Mouse (Mus musculus) heart, adult 2 months (tissue): ENCODE results near the gene Dock1. TPM values are rescaled to one million over a fixed set of nuclear protein-coding genes. Genes with fewer than 3 reads are reported as not detected.

Experiments used
- DNase-seq, 2 experiments: peaks; one replicate each; pipeline ENCODE4 v3.0.0; 2021
- H3K27ac ChIP-seq: fragments of 200-600 bp; 2 replicates; pipeline ENCODE4 v1.8.1; 2022
- H3K27me3 ChIP-seq: fragments of 200-500 bp; 2 replicates; pipeline ENCODE4 v1.6.1; 2012; ENCODE audit warnings: mild to moderate bottlenecking, low read length, inconsistent platforms, mixed read lengths; ENCODE audit not compliant: control insufficient read depth, insufficient read depth
- H3K36me3 ChIP-seq: fragments of 200-500 bp; 2 replicates; pipeline ENCODE4 v1.6.1; 2012; ENCODE audit warnings: low read length, inconsistent platforms; ENCODE audit not compliant: control insufficient read depth, insufficient read depth
- H3K4me1 ChIP-seq: fragments of 200-500 bp; 2 replicates; pipeline ENCODE4 v1.6.1; 2011; ENCODE audit warnings: low read length; ENCODE audit not compliant: control insufficient read depth, insufficient read depth
- H3K4me3 ChIP-seq: fragments of 200-600 bp; 2 replicates; pipeline ENCODE4 v1.8.1; 2022
- H3K79me2 ChIP-seq: fragments of 200-500 bp; replicated peaks from 2 replicates; pipeline ENCODE4 v1.6.1; 2012; ENCODE audit warnings: mild to moderate bottlenecking, inconsistent platforms, low read length, moderate library complexity, mixed read lengths; ENCODE audit not compliant: control insufficient read depth, insufficient read depth
- H3K9ac ChIP-seq: fragments of 200-500 bp; 2 replicates; pipeline ENCODE4 v1.6.1; 2012; ENCODE audit warnings: low read depth, mild to moderate bottlenecking, control low read depth, inconsistent platforms, low read length, mixed read lengths
- CTCF ChIP-seq: fragments of 200-600 bp; IDR thresholded peaks from 2 replicates; pipeline ENCODE4 v1.8.1; 2022; ENCODE audit warnings: antibody characterized with exemption, mild to moderate bottlenecking, moderate library complexity
- EP300 ChIP-seq: fragments of 200-500 bp; IDR thresholded peaks from 2 replicates; pipeline ENCODE4 v1.6.1; 2011; ENCODE audit warnings: low read depth, low read length, control low read depth; ENCODE audit not compliant: insufficient read depth
- POLR2A ChIP-seq: fragments of 200-500 bp; IDR thresholded peaks from 2 replicates; pipeline ENCODE4 v1.6.1; 2011; ENCODE audit warnings: mild to moderate bottlenecking, low read depth, low read length, control low read depth; ENCODE audit not compliant: insufficient read depth
- WGBS: fragments of 180-500 bp; shearing (Covaris S2); methylation state at CpG from one replicate; pipeline ENCODE4 v1.1.7; 2018; 5-methylcytosine and 5-hydroxymethylcytosine counted together
- intact Hi-C: fragments of 180-260 bp; cut with DNase I; formaldehyde crosslinking; loops from one replicate; pipeline ENCODE4 v1.15.1; 2025
- long read RNA-seq: library from polyadenylated mRNA; stranded (forward); transcript quantifications from one replicate; pipeline ENCODE4 v2.0.0, GENCODE M21; 2021
- polyA plus RNA-seq: library from polyadenylated mRNA; depleted of rRNA; stranded (reverse); fragments of >200 nt; gene quantifications from 2 replicates; pipeline ENCODE4 v1.2.3, GENCODE M21; 2012; rRNA removed
- total RNA-seq, 2 experiments: library from RNA; stranded (reverse); gene quantifications; 2 replicates each; pipeline ENCODE4 v1.2.3; 2021

Gene Dock1
- total RNA-seq: 10 to 100 TPM; 25.4 to 25.6 TPM
- polyA plus RNA-seq: 8.3 and 13.3 TPM in 2 replicates
- long read RNA-seq, full-length matches to known transcripts: 8 of 16 reads
- long read RNA-seq, partial matches to known transcripts: 6 of 16 reads
- long read RNA-seq, other reads (novel, unspliced or antisense): 2 of 16 reads

- H3K27me3 ChIP-seq: no peaks in the 10 kb centered on the region
- peak within 1 kb of the TSS; percentile 87 for H3K27ac ChIP-seq
- H3K4me1 ChIP-seq: peaks cover 14% of the 10 kb centered on the region
- H3K4me3 ChIP-seq: peak within 1 kb of the TSS; percentile 77
- intact Hi-C loops: loop anchor here (2.0 to 5.0 kb wide), 3 partner anchors 22 to 98 kb away; no protein-coding TSS in a partner anchor
- under 1% methylated on average over 76 of the region's 77 CpGs for WGBS
- peak within 1 kb of the TSS; percentile 91 for H3K9ac ChIP-seq
- no peaks in the 10 kb centered on the region; the same call in 1 of the 2 replicates for H3K79me2 ChIP-seq
- no peak for TF ChIP-seq EP300
- no peak for TF ChIP-seq CTCF
- TF ChIP-seq POLR2A: peak; percentile 73
- DNase-seq: peak; percentile 88
- H3K36me3 ChIP-seq: no peaks in the 10 kb centered on the region
Observed at GRCm38 (mm10) chr7:134670312-134671002, at the start of gene Dock1. Gene Dock1 (plus strand): TSS chr7:134670654.

DNA sequence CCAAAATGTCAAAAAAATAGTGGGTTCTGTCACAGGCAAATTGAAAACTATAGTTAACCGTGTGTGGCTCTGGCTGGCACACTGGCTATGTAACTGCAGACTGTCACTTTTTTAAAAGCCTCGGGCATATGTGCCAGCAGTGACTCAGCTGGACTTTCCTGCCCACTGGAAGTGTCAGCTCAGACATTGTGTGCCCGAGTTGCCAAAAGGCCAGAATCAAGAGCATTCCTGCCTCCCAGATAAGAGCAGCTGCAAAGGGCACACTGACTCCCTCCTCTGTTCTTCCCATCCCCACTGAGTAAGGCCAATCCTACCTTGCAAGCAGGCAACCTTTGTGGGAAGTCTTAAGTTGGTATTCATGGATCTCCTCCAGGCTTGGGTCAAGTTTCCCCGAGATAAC lies 42.5 kb upstream of the Dock1 start:
- DNase-seq: peak in 1 of 2 experiments; percentile 19
- intact Hi-C loops: no loop called here
- TF ChIP-seq EP300: no peak
- TF ChIP-seq CTCF: no peak
- TF ChIP-seq POLR2A: no peak

GRCm38 (mm10) chr7:134650246-134650830 lies 20.1 kb upstream of the Dock1 start:
- H3K27me3 ChIP-seq: no peaks in the 10 kb centered on the region
- no peak for TF ChIP-seq POLR2A
- TF ChIP-seq EP300: no peak
- no peak for TF ChIP-seq CTCF
- no peak for DNase-seq
- H3K36me3 ChIP-seq: no peaks in the 10 kb centered on the region
- intact Hi-C loops: no loop called here
- H3K4me3 ChIP-seq: no peak overlapping the region
- H3K79me2 ChIP-seq: no peaks in the 10 kb centered on the region
- H3K4me1 ChIP-seq: 0 out of 2 replicates have a peak, but pooled peaks cover 1% of the 10 kb centered on the region
- no peak overlapping the region for H3K9ac ChIP-seq
- 38% methylated on average over 8 of the region's 8 CpGs for WGBS
- H3K27ac ChIP-seq: no peak overlapping the region

More for the DNA sequence above, 42.5 kb upstream of the Dock1 start:
- Histone ChIP-seq H3K27me3 (no peaks in the 10 kb centered on the region), H3K27ac (no peak overlapping the region), H3K4me3 (no peak overlapping the region), H3K79me2 (no peaks in the 10 kb centered on the region), H3K36me3 (no peaks in the 10 kb centered on the region), H3K9ac (no peak overlapping the region), H3K4me1 (no peaks in the 10 kb centered on the region; the same call in 1 of the 2 replicates)
- WGBS: 57% methylated on average over 4 of the region's 4 CpGs

- Histone ChIP-seq H3K4me3 (no peak overlapping the region), H3K36me3 (no peaks in the 10 kb centered on the region), H3K9ac (no peak overlapping the region), H3K4me1 (0 out of 2 replicates have a peak, but pooled peaks cover 1% of the 10 kb centered on the region), H3K27ac (no peak overlapping the region), H3K27me3 (no peaks in the 10 kb centered on the region), H3K79me2 (no peaks in the 10 kb centered on the region)
- intact Hi-C loops: no loop called here
- no peak for DNase-seq
- TF ChIP-seq CTCF (no peak), EP300 (no peak), POLR2A (no peak)
- WGBS: 87% methylated on average over 3 of the region's 3 CpGs
Observed at GRCm38 (mm10) chr7:134651071-134651470, 19.4 kb upstream of the Dock1 start.

GRCm38 (mm10) chr7:134663241-134663640 lies 7.2 kb upstream of the Dock1 start:
- H3K4me3 ChIP-seq: no peak overlapping the region
- 9% methylated on average over 2 of the region's 2 CpGs for WGBS

More at GRCm38 (mm10) chr7:134663241-134663640, 7.2 kb upstream of the Dock1 start:
- Histone ChIP-seq H3K9ac (no peak overlapping the region), H3K79me2 (no peaks in the 10 kb centered on the region), H3K27me3 (no peaks in the 10 kb centered on the region), H3K36me3 (no peaks in the 10 kb centered on the region), H3K27ac (no peak overlapping the region), H3K4me1 (no peaks in the 10 kb centered on the region)
- no peak for DNase-seq
- intact Hi-C loops: no loop called here
- no peak for TF ChIP-seq CTCF
- no peak for TF ChIP-seq EP300
- TF ChIP-seq POLR2A: no peak
